Mouse (Mus musculus): ENCODE data around the gene Map6. TPM values are rescaled to one million over a fixed set of nuclear protein-coding genes. Genes with fewer than 3 reads are reported as not detected.
A peak's percentile ranks its signal among the peaks of the same experiment; 100 is the strongest.

Gene Map6
- 1 to 10 TPM; 4.7 to 5.7 TPM for total RNA-seq (2021)
- long read RNA-seq, experiment 1, partial matches to known transcripts, result 0 of 1 reads
- long read RNA-seq, experiment 1, other reads (novel, unspliced or antisense), result 0 of 1 reads
- long read RNA-seq, experiment 2, full-length matches to known transcripts, result 5 of 5 reads
- long read RNA-seq, experiment 2, partial matches to known transcripts, result 0 of 5 reads
- long read RNA-seq, experiment 2, other reads (novel, unspliced or antisense), result 0 of 5 reads

- DNase-seq (ENCODE audit: low spot score), result no peak
These were observed at the start of gene Map6 for GRCm38 (mm10) chr7:99267251-99267896. TSS of gene Map6 (plus strand) at chr7:99267447.

- no peak for DNase-seq (ENCODE audit: low spot score)
These were observed 43.0 kb upstream of the Map6 start for GRCm38 (mm10) chr7:99224225-99224624.

GRCm38 (mm10) chr7:99224648-99225190 lies 42.5 kb upstream of the Map6 start:
- DNase-seq (ENCODE audit: low spot score), result no peak

GRCm38 (mm10) chr7:99225421-99225820 lies 41.8 kb upstream of the Map6 start:
- peak; percentile 57 for DNase-seq (ENCODE audit: low spot score)

- DNase-seq (ENCODE audit: low spot score), result no peak
These were observed 40.6 kb upstream of the Map6 start for GRCm38 (mm10) chr7:99226662-99227061.

GRCm38 (mm10) chr7:99227267-99227666 lies 40.0 kb upstream of the Map6 start:
- no peak for DNase-seq (ENCODE audit: low spot score)

GRCm38 (mm10) chr7:99228825-99229224 lies 38.4 kb upstream of the Map6 start:
- no peak for DNase-seq (ENCODE audit: low spot score)

GRCm38 (mm10) chr7:99229411-99229810 lies 37.8 kb upstream of the Map6 start:
- peak; percentile 46 for DNase-seq (ENCODE audit: low spot score)

GRCm38 (mm10) chr7:99230061-99230747 lies 37.0 kb upstream of the Map6 start:
- no peak for DNase-seq (ENCODE audit: low spot score)

- DNase-seq (ENCODE audit: low spot score), result no peak
These were observed 34.7 kb upstream of the Map6 start for GRCm38 (mm10) chr7:99232571-99232970.

GRCm38 (mm10) chr7:99234916-99235315 lies 32.3 kb upstream of the Map6 start:
- no peak for DNase-seq (ENCODE audit: low spot score)

- DNase-seq (ENCODE audit: low spot score), result peak; percentile 29
These were observed 31.6 kb upstream of the Map6 start for GRCm38 (mm10) chr7:99235657-99236056.

GRCm38 (mm10) chr7:99236888-99237660 lies 30.2 kb upstream of the Map6 start:
- no peak for DNase-seq (ENCODE audit: low spot score)

GRCm38 (mm10) chr7:99238417-99238816 lies 28.8 kb upstream of the Map6 start, which contains the start of gene Mogat2:
TSS of gene Mogat2 (minus strand) at chr7:99238619.
- no peak for DNase-seq (ENCODE audit: low spot score)

- no peak for DNase-seq (ENCODE audit: low spot score)
These were observed 25.1 kb upstream of the Map6 start for GRCm38 (mm10) chr7:99242097-99242496.

GRCm38 (mm10) chr7:99248157-99248742 lies 19.0 kb upstream of the Map6 start:
- DNase-seq (ENCODE audit: low spot score), result no peak

- no peak for DNase-seq (ENCODE audit: low spot score)
These were observed 18.2 kb upstream of the Map6 start for GRCm38 (mm10) chr7:99248906-99249581.

- peak; percentile 57 for DNase-seq (ENCODE audit: low spot score)
These were observed 17.7 kb upstream of the Map6 start for GRCm38 (mm10) chr7:99249582-99249911.

GRCm38 (mm10) chr7:99250386-99250785 lies 16.9 kb upstream of the Map6 start:
- no peak for DNase-seq (ENCODE audit: low spot score)

GRCm38 (mm10) chr7:99255006-99255405 lies 12.2 kb upstream of the Map6 start:
- no peak for DNase-seq (ENCODE audit: low spot score)

- DNase-seq (ENCODE audit: low spot score), result no peak
These were observed 5.3 kb upstream of the Map6 start for GRCm38 (mm10) chr7:99261900-99262299.
